Mouse (Mus musculus): ENCODE results near the gene Slc11a1.

DNA sequence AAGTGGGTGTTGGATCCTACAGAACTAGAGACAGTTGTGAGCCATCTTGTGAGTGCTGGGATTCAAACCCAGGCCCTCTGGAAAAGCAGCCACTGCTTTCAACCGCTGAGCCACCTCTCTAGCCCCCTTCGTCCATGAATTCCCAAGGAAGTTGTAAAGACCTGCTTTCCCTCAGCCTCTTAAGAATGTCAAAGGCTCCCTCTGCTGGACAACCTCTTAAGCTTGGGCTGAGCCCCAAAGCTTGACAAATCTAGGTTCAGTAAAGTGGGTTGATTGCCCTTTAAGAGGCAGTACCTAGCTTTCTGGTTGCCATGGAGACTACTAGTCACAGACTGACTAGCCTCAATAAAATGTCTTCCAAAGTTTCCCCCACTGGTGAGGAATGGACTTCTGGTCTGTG lies 13.2 kb upstream of the Slc11a1 start, which contains the start of gene Catip:
- TF ChIP-seq CTCF (IDR thresholded peaks at IDR 0.05; ENCODE audit: borderline replicate concordance, insufficient read depth, low read length): no peak
- no peak for TF ChIP-seq POLR2A (IDR thresholded peaks at IDR 0.05; ENCODE audit: low read depth, low read length)

Measured in embryonic fibroblast, embryonic 13.5 days (primary cell).